Mouse (Mus musculus): ENCODE measurements at regions not wholly inside any gene's neighbourhood (a gene's known extent, or its start where the extent isn't known, plus 50 kb on each side); places are given as distances from the start of the nearest gene placed in this dataset.

GRCm38 (mm10) chr2:75456272-75456671, 202.8 kb upstream of the Hnrnpa3 start:
- no peaks in the 10 kb centered on the region for H3K36me3 ChIP-seq (ENCODE audit: control insufficient read depth, insufficient read depth, low read length)
- 94% methylated on average over 1 of the region's 1 CpGs for WGBS
- H3K27me3 ChIP-seq (ENCODE audit: control insufficient read depth, insufficient read depth, low read length), result no peaks in the 10 kb centered on the region
- H3K27ac ChIP-seq (ENCODE audit: control insufficient read depth, insufficient read depth, low read length), result no peak overlapping the region
- H3K4me1 ChIP-seq (replicated peaks; ENCODE audit: control insufficient read depth, insufficient read depth, low read length), result peaks cover 4% of the 10 kb centered on the region; the same call in 1 of the 2 replicates
- no peak for TF ChIP-seq CTCF (IDR thresholded peaks at IDR 0.05; ENCODE audit: borderline replicate concordance, control insufficient read depth, extremely low read depth, insufficient read depth, low read length, poor library complexity)
- TF ChIP-seq POLR2A (IDR thresholded peaks at IDR 0.05; ENCODE audit: control insufficient read depth, extremely low read depth, insufficient read depth, low read length, poor library complexity), result no peak
- no peak overlapping the region for H3K4me3 ChIP-seq (ENCODE audit: control insufficient read depth, insufficient read depth, low read length)
- DNase-seq, result no peak

GRCm38 (mm10) chr2:75457423-75457822, 201.6 kb upstream of the Hnrnpa3 start:
- H3K4me1 ChIP-seq (replicated peaks; ENCODE audit: control insufficient read depth, insufficient read depth, low read length), result peaks cover 4% of the 10 kb centered on the region; the same call in 1 of the 2 replicates
- H3K27ac ChIP-seq (ENCODE audit: control insufficient read depth, insufficient read depth, low read length), result no peak overlapping the region
- H3K36me3 ChIP-seq (ENCODE audit: control insufficient read depth, insufficient read depth, low read length), result no peaks in the 10 kb centered on the region
- no peak overlapping the region for H3K4me3 ChIP-seq (ENCODE audit: control insufficient read depth, insufficient read depth, low read length)
- no peaks in the 10 kb centered on the region for H3K27me3 ChIP-seq (ENCODE audit: control insufficient read depth, insufficient read depth, low read length)
- DNase-seq, result no peak
- WGBS, result 83% methylated on average over 3 of the region's 3 CpGs
- no peak for TF ChIP-seq CTCF (IDR thresholded peaks at IDR 0.05; ENCODE audit: borderline replicate concordance, control insufficient read depth, extremely low read depth, insufficient read depth, low read length, poor library complexity)
- TF ChIP-seq POLR2A (IDR thresholded peaks at IDR 0.05; ENCODE audit: control insufficient read depth, extremely low read depth, insufficient read depth, low read length, poor library complexity), result no peak

DNA sequence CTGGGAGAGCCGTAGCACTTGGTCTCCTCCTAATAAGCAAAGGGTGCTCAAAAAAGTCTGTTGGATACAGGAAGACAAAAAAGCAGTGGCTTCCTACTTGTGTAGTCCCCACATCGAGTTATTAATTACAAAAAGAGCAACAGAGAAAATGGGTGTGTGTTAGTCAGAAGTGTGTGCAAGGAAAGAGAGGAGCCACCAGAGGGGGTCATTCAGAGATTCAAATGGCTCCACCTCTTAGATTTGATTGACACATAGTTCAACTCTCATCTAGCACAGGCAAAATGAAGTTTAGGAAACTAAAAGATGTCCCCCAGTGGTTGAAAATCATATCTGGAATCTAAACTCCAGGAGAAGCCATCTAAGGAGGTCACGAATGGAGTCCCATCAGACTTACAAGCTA, 200.2 kb upstream of the Hnrnpa3 start:
- TF ChIP-seq CTCF (IDR thresholded peaks at IDR 0.05; ENCODE audit: borderline replicate concordance, control insufficient read depth, extremely low read depth, insufficient read depth, low read length, poor library complexity), result no peak
- no peaks in the 10 kb centered on the region for H3K27me3 ChIP-seq (ENCODE audit: control insufficient read depth, insufficient read depth, low read length)
- H3K4me1 ChIP-seq (replicated peaks; ENCODE audit: control insufficient read depth, insufficient read depth, low read length), result peaks cover 4% of the 10 kb centered on the region; the same call in 1 of the 2 replicates
- no peak overlapping the region for H3K27ac ChIP-seq (ENCODE audit: control insufficient read depth, insufficient read depth, low read length)
- no peak overlapping the region for H3K4me3 ChIP-seq (ENCODE audit: control insufficient read depth, insufficient read depth, low read length)
- 83% methylated on average over 3 of the region's 3 CpGs for WGBS
- no peaks in the 10 kb centered on the region for H3K36me3 ChIP-seq (ENCODE audit: control insufficient read depth, insufficient read depth, low read length)
- DNase-seq, result no peak

DNA sequence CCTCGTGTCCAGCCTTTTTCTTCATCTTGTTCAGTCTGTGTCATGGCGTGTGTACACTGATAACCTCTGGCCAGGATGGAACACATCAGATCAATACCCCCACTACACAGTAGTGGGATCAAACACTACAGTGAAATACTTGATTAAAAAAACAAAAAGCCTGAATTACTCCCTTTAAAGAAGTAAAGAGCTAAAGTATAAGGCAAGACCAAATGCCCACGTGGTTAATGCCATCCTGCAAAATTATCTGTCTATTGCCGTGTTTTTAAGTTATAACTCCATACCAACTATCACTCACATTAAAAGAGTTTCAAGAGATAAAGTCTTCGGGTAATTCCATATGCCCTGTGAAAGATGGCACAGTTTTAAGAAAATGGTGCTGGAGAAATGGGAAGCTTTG, 198.6 kb upstream of the Hnrnpa3 start:
- no peak overlapping the region for H3K4me3 ChIP-seq (ENCODE audit: control insufficient read depth, insufficient read depth, low read length)
- H3K27ac ChIP-seq (ENCODE audit: control insufficient read depth, insufficient read depth, low read length), result no peak overlapping the region
- 97% methylated on average over 5 of the region's 5 CpGs for WGBS
- no peak for DNase-seq
- no peaks in the 10 kb centered on the region for H3K36me3 ChIP-seq (ENCODE audit: control insufficient read depth, insufficient read depth, low read length)
- no peak for TF ChIP-seq POLR2A (IDR thresholded peaks at IDR 0.05; ENCODE audit: control insufficient read depth, extremely low read depth, insufficient read depth, low read length, poor library complexity)
- TF ChIP-seq CTCF (IDR thresholded peaks at IDR 0.05; ENCODE audit: borderline replicate concordance, control insufficient read depth, extremely low read depth, insufficient read depth, low read length, poor library complexity), result no peak
- H3K27me3 ChIP-seq (ENCODE audit: control insufficient read depth, insufficient read depth, low read length), result no peaks in the 10 kb centered on the region
- peaks cover 7% of the 10 kb centered on the region; the same call in 1 of the 2 replicates for H3K4me1 ChIP-seq (replicated peaks; ENCODE audit: control insufficient read depth, insufficient read depth, low read length)

DNA sequence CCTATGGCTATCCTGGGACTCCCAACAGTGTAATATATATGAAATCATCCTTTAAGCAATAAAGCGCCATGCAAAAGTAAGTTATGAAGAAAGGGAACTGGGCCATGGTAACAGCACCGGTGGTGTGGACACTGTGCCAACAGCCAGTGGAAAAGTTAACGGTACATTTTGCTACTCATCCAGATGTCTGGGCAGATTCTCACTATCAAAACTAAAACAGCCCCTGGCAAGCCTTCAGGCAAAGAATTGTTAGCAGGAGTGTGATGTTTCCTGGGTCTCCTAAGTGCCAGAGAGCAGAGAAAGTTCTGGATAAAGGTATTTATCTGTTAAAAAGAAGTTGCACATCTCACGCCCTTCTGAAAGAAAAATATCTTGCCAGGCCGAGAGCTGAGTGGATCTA, 198.0 kb upstream of the Hnrnpa3 start:
- WGBS, result 84% methylated on average over 5 of the region's 5 CpGs
- no peak overlapping the region for H3K4me3 ChIP-seq (ENCODE audit: control insufficient read depth, insufficient read depth, low read length)
- no peak overlapping the region for H3K27ac ChIP-seq (ENCODE audit: control insufficient read depth, insufficient read depth, low read length)
- DNase-seq, result no peak
- TF ChIP-seq CTCF (IDR thresholded peaks at IDR 0.05; ENCODE audit: borderline replicate concordance, control insufficient read depth, extremely low read depth, insufficient read depth, low read length, poor library complexity) (no peak), POLR2A (IDR thresholded peaks at IDR 0.05; ENCODE audit: control insufficient read depth, extremely low read depth, insufficient read depth, low read length, poor library complexity) (no peak)
- no peaks in the 10 kb centered on the region for H3K36me3 ChIP-seq (ENCODE audit: control insufficient read depth, insufficient read depth, low read length)
- peaks cover 7% of the 10 kb centered on the region; the same call in 1 of the 2 replicates for H3K4me1 ChIP-seq (replicated peaks; ENCODE audit: control insufficient read depth, insufficient read depth, low read length)
- H3K27me3 ChIP-seq (ENCODE audit: control insufficient read depth, insufficient read depth, low read length), result no peaks in the 10 kb centered on the region

DNA sequence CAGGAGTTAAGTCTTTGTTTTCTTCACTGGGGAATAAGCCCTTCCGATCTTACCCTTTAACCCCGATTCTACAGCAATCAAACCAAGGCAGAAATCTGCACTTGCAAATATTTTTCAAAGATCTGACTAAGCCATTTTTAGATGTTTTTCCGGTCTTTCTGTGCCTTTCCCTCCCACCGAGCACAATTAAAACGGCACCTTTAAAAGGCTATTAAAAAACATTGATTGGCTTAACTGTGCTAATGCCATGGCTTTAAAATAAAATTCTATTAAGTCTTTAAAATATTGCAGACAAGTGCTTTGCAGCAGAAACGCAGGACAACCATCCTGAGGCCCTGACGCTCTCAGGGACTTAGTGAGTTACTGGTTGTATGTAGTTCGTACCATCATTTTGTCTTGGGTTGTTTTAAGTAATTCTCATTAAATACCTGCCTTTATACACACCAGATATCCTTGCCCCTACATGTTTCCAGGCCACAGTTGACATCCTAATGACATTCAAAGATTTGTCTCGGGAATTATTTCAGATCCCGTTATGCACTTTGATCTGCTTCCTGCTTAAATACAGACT, 197.6 kb upstream of the Hnrnpa3 start:
- no peaks in the 10 kb centered on the region for H3K27me3 ChIP-seq (ENCODE audit: control insufficient read depth, insufficient read depth, low read length)
- TF ChIP-seq CTCF (IDR thresholded peaks at IDR 0.05; ENCODE audit: borderline replicate concordance, control insufficient read depth, extremely low read depth, insufficient read depth, low read length, poor library complexity), result no peak
- TF ChIP-seq POLR2A (IDR thresholded peaks at IDR 0.05; ENCODE audit: control insufficient read depth, extremely low read depth, insufficient read depth, low read length, poor library complexity), result no peak
- H3K27ac ChIP-seq (ENCODE audit: control insufficient read depth, insufficient read depth, low read length), result no peak overlapping the region
- H3K36me3 ChIP-seq (ENCODE audit: control insufficient read depth, insufficient read depth, low read length), result no peaks in the 10 kb centered on the region
- no peak for DNase-seq
- WGBS, result 92% methylated on average over 10 of the region's 10 CpGs
- peaks cover 7% of the 10 kb centered on the region; the same call in 1 of the 2 replicates for H3K4me1 ChIP-seq (replicated peaks; ENCODE audit: control insufficient read depth, insufficient read depth, low read length)
- no peak overlapping the region for H3K4me3 ChIP-seq (ENCODE audit: control insufficient read depth, insufficient read depth, low read length)
